Mouse (Mus musculus) right cerebral cortex, postnatal 36 days (tissue): ENCODE results near the gene Rab11fip3.

ENCODE experiments used
- DNase-seq, 2 experiments: peaks; one replicate each; pipeline ENCODE4 v3.0.0; 2022; ENCODE audit warnings: low spot score in 2 of 2, mixed read lengths in 1 of 2

Gene Rab11fip3

DNA sequence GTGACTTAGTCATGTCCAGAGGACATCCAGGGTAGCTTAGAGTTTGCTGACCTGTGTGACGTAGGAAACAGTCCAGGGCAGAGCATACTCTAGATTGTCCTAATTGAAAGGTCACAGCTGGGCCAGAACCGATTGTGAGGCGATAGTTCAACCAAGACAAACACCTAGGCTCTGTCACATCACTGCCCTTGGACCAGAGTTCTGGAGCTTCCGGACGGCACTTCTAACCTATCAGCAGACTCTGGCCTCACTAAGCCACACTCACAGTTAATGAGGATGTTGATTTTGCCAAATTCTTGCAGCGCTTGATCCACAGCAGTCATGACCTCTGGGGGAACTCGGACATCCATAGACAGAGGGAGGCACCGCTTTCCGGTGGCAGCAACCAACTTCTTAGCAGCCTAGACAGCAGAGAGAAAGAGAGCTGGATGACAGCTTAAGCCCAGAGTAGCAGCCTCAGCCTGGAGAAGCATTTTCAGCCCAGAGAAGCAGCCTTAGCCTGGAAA lies 17.8 kb upstream of the Rab11fip3 start:
- DNase-seq: no peak

DNA sequence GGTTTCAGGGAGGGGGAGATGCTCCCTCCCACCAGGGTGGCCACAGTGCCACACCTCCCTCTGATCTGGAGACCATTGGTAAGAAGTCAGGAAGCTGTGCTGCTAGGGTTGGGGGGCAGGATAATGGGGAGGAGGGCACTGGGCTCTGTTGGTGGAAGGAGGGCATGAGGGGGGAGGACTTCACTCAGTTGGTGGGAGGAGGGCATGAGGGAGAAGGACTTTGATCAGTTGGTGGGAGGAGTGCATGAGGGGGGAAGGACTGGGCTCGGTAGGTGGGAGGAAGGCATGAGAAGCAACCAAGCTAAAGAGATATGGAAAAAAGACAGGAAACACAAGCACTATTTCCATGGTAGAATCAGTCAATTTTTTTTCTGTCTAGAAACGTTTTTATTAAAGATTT lies 11.5 kb upstream of the Rab11fip3 start:
- DNase-seq: no peak

DNA sequence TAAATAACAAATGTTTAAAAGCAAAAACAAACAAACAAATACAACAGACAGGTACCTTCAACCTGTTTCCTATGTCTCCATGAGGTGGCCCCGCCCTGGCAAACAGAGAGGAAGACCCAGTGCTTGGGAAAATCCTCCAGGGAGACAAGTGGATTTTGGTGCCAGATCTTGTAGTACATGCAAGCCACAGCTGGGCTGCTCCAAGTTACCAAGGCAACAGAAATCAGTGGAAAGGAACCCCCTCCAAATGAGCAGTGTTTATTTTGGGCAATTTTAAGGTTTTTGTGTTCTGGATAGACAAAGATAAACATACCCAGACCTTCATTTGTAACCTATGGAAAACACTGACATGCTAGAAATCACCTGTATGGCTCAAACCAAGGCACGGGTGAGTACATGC lies 9.5 kb upstream of the Rab11fip3 start:
- no peak for DNase-seq

DNA sequence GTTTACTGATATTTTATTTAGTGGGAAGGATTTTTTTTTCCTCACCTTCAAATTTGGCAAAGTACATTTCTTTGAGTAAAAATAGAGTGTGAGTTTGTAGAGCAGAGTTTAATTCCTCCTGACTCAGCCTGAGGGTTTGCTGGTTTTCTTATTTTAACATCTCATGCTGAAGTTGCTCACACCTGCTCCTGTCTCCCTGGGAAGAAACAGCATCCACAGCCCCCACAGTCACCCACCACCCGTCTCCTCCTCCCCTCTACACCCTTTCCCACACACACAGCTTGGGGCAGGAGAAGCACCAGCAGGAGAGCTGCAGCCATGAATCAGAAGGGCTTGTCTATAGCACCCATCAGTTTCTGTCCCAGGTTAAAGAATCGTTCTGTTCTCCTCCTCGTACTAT lies 5.9 kb upstream of the Rab11fip3 start:
- peak; percentile 71 to 79 for DNase-seq

DNA sequence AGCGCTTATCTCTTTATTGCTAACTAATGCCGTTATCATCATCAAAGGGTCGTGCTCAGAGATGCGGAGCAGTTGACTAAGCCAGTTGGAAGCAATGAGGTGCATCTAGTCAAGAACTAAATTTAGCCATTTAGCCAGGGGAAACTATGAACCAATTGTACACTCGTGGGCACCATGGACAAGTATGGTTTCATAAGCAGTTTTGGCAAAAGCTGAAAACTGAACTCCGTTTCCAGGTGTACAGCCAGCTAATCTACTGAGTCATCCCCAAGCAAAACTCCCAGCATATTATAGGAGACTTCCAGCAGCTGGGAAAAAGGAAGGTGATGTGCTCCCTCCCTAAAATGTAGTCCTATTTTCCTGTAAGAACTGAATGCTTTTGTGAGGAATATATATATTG lies 781 bp upstream of the Rab11fip3 start:
- no peak for DNase-seq

DNA sequence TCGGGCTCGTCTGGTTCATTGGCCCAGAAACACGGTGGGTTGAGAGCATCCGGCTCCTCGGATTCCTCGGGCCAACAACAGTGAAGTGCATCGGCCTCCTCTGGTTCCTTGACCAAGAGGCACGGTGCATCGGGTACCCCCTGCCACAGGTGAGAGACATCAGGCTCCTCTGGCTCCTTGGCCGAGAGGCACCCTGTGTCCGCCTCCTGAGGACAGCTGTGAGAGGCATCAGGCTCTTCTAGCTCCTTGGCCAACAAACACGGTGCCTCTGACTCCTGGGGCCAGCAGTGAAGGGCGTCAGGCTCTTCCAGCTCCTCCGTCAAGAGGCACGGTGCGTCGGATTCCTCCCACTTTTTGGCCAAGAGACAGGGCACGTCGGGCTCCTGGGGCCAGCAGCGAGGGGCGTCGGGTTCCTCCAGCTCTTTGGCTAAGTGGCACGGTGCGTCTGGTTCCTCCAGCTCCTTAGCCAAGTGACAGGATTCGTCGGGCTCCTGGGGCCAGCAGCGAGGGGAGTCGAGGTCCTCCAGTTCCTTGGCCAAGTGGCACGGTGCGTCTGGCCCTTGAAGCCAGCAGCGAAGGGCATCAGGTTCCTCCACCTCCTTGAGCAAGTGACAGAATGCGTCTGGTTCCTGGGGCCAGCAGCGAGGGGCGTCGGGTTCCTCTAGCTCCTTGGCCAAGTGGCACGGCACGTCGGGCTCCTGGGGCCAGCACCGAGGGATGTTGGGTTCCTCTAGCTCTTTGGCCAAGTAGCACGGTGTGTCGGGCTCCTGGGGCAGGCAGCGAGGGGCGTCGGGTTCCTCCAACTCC lies 1.1 kb downstream of the Rab11fip3 start:
- no peak for DNase-seq

DNA sequence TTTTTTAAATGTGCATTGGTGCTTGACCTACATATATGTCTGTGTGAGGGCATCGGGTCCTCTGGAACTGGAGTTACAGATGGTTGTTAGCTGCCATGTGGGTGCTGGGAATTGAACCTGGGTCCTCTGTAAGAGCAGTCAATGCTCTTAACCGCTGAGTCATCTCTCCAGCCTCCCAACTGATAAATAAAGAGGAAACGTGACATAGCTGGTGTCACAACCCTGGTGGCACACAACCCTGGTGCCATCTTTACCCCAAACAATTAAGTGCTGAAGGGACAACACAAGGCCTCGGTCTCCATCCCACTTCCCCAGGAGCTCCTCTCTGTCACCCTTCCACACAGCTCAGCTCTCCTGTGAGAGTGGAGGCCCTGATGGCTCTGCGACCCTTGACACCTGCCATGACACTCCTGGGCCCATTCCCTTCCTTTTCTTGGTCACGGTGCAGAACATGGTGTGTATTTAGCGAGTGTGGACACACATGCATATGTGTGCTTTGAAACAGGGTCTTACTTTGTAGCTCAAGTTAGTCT lies 2.8 kb downstream of the Rab11fip3 start:
- no peak for DNase-seq

DNA sequence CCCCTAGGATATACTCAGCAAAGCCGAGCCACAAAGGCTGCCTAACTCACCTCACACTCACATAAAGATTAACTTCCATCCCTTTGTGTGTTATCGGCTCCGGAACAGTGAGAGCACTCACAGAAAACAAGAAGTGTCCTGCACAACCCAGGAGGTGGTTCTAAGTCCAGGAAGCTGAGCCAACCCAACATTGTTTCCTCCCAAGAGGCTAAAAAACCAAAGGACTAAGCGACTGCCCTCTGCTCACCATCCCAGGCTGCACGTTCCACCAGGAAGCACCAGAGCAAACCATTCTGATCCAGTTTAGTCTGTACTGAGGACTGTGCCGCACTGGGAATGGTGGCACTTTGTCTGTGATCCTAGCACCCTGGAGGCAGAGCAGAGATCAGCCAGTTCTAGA lies 4.4 kb downstream of the Rab11fip3 start:
- DNase-seq: no peak

DNA sequence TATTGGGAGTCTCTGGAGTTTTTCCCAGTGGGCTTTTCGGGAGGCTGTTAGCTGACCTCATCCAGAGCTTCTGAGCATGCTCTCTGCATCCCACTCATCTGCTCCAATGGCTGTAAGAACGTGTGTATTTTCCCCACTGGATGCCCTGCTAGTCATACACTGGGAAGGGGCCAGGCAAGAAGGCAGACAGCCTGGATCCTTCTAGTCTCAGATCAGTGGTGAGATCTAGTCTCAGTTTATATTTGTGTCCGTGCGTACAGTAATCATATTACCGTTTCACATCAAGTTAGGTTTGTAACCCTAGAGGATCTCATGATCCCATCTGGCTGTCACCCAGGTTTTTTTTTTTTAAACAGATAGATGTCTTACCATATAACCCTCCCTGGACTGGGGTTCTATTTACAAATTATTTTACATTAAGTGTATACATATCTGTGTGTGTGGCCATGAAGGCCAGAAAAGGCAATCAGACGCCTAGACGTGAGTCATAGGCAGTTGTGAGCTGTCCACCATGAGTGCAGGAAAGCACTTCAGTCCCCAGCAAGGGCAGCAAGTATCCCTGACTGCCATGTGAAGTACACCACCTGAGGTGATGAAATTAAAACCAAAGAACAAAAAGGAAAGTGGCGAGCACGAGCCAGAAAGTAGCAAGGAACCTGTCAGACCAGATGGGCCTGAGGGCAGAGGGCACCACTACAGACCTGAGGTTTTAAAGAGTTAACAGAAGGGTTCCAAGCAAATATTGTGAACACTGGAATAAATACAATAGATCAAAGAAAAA lies 11.4 kb downstream of the Rab11fip3 start:
- DNase-seq: no peak

DNA sequence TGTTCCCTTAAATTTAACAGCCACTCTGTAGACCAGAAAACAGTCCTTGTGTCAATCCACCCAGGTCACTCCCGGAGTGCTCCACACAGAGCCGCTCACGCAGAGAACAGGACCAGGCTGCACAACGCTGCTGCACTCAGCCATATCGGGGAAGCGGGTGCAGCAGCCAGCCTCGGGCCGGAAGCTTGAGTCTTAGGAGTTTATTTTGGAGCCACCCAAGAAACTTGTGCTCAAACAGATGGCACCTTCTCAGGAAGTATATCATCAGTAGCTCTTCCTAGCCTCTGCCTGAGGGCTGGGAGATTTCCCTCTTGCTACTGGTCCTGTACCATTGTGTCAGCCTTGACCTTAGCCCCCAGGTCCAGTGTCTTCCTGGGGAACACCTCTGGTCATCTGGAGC lies 12.1 kb downstream of the Rab11fip3 start:
- no peak for DNase-seq

DNA sequence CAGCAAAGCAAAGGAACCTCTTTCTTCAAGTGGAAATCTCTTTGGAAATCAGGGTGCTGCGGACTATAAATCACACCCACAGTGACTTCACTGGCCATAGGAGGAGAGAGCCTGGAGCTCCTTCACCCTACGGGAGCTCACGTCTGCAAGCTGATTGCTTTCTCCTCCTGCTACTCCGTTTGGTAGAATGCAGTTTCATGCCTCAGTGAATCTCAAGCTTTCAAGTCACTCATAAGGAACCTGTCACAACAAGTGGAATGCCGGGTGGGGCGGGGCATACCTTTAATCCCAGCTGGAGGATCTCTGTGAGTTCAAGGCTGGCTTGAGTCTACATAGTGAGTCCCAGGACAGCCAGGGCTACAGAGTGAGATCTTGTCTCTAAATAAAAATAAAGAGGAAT lies 14.2 kb downstream of the Rab11fip3 start:
- DNase-seq: no peak

DNA sequence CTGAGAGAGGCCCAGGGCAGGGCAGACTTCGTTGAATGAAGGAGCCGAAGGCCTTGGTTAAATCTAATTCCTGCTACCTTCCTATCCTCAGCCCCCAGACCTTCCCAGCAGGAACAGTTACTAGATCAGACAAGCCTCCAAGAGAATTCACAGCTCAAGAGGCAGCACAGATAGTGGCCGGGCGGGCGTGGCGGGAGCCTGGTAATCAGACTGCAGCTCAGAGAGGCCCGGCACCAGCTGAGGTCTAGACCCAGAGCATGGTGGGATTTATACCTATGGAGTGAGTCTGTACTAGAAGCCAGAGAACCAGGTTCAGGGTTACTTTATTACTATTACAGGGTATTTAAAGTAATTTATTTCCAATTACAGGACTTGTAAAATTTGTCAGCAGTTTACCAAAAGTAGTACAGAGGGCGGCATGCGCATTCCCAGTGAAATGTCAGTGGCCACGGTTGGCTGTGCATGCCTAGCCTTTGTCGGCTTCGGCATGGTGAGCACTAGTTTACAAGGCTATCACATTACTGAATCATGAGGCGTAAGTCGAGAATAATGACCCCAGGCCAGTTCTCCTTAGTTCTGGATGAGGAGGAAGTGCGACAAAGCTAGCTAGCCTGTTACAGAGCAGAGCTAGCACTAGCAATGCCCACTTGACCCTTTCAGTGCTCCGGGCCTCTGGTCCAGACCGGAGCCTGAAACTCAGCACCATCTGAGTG lies 15.1 kb downstream of the Rab11fip3 start:
- no peak for DNase-seq

DNA sequence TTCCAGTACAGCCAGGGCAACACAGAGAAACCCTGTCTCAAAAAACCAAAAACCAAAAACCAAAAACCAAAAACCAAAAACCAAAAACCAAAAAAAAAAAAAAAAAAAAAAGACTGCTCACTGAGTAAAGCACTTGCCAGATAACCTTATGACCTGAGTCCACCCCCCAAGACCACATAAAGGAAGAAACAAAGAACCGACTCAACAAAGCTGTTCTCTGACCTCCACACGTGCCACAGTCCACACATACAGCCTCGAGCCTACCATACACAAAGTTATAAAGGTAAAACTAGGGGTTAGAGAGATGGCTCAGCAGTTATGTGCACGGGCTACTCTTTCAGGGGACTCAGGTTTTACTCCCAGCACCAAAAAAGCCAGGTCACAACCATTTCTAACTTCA lies 16.6 kb downstream of the Rab11fip3 start:
- no peak for DNase-seq

DNA sequence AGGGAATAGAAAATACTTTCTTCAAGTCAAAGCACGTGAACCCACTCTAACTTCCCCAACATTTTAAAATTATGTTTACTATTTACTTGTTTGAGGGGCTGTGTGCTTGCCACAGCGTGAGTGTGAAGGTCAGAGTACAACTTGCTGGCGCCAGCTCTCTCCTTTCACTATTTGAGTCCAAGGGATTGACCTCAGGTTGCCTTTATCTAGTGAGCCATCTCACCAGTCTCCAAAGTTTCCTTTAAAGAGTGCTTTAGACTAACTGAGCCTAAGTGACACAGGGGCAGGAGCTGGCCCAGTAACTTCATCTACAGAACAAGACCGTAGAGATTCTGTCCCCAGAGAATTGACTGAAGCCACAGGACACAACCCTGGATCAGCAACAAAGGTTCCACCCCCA lies 17.3 kb downstream of the Rab11fip3 start:
- DNase-seq: no peak

DNA sequence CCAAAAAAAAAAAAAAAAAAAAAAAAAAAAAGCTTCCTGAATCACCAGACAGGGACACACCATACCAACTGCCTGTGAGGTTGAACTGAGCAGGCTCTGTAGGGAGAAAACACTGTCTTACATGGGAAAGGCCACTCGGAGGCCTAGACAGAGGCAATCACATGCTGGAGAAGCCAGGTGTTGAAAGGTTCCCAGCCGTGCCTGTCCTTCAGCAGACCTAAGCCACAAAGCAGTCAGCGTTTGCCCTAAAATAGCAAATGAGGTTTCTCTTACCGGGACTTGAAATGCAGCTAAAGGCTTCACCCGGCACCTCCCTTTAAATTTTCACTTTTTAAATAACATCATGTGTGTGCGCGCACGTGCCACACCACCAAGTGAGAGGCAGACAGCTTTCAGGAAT lies 21.2 kb downstream of the Rab11fip3 start:
- DNase-seq: no peak

DNA sequence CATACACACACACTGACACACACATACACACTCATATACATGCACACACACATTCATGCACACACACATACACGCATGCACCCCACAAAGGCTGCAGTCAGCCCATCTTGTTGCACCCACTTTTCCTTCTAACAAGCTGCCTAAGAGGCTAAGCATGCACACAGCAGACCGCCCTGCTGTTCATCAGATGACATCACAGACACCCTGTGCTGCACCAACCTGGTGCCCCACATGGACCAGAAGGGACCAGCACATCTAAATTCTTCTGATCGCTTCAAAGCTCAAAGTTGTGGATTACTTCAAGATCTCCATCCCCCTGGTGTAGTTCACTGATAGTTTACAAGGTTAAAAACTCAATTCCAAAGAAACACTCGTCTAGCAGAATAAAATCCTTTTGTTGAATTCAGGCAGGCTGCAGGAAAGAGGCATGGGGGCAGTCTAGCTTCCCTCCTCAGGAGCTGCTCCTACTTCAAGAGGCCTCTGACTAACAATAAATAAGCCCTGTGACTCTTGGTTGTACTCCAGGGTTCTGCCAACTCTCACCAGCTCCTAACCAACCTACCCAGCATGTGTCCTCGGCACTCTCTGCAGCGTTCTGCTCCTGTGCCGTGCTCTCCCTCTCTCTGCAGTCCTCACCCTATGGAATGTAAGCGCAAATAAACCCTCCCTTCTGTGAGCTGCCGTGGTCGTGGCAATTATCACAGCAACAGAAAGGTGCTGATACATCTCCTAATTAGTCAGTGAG lies 22.9 kb downstream of the Rab11fip3 start:
- DNase-seq: no peak

DNA sequence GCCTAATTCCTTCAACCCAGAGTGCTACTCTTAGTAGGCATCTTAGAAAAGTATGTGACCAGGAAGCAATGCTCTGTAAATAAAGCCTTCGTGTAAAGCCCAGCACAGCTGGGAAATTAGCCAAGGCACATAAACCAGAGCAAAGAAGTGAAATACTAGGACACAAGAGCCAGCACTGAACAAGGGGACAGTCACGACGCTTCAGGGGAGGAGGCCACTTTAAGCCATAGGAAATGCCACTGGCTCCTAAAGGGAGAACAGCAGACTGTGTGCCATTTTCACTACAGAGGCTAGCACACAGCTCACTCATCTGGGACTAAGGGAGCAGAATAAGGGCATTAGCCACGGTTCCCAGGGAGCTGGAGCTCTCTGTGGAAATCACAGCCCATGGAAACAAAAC lies 24.1 kb downstream of the Rab11fip3 start:
- no peak for DNase-seq

DNA sequence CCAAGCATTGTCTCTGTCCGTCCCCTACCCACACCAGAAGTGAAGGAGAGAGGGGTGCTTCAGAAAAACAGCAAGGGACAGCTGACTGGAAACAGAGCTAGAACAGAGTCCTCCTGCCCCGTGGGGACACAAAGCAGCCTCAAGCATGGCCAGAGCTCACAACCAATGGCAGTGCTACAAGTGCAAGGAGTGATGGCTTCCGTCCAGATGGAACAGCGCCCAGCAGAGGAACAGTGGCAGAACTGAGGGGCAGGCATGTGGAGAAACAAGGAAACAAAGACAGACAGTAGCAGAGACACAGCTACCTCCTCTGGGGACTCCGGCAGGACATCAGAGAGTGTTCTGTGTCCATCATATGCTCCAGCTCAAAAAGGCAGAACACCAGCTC lies 26.1 kb downstream of the Rab11fip3 start:
- peak; percentile 56 to 65 for DNase-seq

DNA sequence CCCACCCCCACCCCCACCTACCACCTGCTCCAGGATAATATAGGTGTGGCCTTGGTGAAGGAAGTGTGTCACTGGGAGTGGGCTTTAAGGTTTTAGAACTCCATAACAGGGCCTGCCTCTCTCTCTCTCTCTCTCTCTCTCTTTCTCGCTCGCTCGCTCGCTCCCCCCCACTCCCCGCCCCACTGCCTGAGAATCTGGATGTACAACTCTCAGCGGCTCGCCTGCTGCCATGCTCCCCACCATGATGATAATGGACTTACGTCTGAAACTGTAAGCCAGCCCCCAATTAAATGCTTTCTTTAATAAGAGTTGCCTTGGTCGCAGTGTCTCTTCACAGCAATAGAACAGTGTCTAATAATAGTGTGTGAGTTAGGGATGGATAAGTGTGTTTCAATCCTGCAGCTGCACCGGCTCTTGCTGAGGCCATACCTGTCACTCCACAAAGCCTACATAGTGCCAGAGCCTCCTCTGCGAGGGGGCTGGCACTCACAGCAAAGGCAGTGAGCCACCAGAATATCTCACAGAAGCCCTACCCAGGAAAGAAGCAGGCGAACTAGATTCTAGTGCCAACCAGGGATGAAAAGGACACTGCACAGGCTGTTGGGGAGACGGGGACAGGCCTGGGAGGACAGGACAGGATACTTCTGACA lies 26.6 kb downstream of the Rab11fip3 start:
- DNase-seq: no peak

DNA sequence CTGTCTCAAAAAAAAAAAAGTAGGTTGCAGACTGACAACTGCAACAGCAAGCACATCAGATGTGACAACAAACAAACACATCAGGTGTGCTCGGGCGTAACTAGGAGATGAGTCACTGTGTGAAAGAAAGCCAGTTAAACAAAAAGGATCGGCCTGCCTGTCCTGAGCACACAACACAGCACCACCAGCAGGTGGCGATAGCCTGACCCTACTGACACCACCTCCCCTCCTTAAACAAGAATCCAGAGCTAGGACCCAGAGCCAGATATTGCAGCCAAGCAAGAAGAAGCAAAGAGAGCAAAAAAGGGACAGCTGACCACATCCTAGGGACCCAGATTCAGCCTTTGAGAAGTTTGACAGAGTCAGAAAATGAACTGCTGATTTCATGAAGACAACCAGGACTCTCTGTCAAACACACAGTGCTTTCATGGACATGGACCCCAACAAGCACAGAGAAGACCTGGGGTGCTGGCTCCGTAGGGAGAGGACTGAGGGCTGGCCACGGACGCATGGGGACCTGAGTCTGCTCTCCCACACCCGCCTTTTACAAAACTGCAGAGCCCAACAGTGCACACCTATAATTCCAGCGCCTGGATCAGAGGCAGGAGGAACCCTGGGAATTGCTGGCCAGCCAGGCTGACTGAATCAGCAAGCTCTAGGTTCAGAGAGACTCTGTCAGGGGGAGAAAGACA lies 28.1 kb downstream of the Rab11fip3 start:
- DNase-seq: no peak
